Mouse (Mus musculus): Measurements from ENCODE around the gene Gm3625.
"Not testable (repeated sequence)": the region's sequence is repeated elsewhere in the genome, so short reads cannot be mapped to it uniquely, and the experiment has no call there.

The Gm3625 gene

DNA sequence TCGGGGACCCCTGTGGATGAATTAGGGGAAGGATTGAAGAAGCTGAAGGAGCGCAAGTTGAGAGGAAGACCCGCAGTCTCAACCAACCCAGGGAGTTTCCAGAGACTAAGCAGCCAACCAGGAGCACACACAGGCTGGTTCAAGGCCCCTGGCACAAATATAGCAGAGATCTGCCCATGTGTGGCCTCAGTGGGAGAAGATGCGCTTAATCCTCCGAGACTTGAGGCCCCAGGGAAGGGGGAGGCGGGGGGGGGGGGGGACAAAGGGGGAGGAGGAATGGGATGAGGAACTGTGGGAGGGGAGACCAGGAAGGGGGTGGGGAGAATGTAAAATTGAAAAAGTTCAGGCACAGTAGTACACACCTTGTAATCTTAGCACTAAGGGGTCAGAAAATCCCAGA lies 37.3 kb downstream of the Gm3625 start:
- in situ Hi-C loops (cut with MboI, MseI) = no loop called here

DNA sequence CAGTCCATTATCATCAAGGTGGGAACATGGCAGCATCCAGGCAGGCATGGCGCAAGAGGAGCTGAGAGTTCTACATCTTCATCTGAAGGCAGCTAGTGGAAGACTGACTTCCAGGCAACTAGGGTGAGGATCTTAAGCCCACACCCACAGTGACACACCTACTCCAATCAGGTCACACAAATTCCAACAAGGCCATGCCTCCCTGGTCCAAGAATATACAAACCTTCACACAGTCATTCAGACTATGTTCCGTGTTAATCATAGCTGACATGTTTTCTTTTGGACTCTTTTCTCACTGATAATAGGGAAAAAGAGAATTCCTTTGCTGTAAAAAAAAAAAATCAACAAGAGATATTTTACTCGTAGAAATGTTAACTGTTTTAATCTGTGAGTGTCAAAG lies 39.0 kb downstream of the Gm3625 start:
- in situ Hi-C loops (cut with MboI, MseI) = not testable (repeated sequence)

DNA sequence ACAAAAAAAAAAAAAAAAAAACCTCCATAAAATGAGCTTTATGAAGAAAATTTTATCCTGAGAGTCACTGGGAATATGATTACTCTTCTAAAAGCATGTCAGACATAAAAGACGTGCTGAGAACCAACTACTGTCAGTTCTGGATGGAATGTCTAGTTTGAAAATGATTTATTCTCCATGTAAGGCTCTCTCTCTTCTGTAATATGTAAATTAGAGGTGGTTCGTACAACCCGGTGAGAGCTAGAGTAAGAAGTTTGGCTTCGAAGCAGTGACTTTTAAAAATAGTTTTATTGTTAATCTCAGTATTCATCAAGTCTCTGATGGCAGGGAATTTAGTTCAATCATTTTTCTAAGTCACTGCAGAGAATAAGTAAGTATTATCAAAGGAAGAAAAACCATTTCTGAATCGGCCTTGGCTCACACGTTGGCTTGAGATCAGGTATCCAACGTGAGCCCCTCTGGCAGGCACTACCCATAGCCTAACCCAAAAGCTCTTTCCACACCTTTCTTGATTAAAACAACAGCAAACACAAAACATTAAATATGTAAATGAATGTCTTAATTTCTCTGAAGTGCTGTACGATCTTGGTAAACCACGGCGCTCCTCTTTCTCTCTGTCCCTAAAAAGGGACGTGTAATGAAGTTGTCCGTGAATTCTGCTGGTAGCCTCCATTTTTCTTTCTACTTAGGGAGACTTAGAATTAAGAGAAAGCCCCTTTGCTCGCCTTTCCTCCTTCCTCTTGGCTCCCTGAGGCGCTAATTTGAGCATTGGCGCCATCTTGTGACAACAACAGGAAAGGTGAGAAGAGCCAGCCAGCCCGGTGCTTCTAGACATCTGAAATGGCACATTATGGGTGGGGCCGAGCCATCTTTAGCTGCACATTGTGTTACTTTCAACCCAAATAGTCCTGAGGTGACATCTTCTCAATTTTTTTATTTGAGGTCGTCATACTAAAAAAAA lies 44.4 kb downstream of the Gm3625 start:
- in situ Hi-C loops (cut with MboI, MseI) = loop anchor here (5.0 kb wide), 1 partner anchor 441 kb away; no protein-coding TSS in a partner anchor

DNA sequence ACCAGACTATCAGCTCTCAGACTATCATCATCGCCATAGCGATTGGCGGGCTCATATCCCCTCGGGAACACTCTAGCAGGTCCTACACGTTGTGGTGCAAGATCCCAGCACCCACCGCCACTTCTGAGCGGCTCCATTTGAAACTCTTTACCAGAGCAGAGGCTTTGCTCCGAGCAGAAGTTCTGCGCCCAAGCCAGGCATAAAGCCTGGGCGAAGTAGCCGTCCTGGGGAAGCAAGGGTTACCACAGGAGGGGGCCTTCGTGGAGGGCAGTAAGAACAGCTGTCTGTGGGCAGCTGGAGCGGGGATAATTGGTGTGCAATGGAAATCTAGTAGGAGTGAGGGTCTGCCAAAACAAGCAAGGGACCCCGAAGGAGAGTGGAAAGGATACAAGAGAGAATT lies 45.2 kb downstream of the Gm3625 start:
- in situ Hi-C loops (cut with MboI, MseI) = loop anchor here (5.0 kb wide), 1 partner anchor 440 kb away; no protein-coding TSS in a partner anchor

DNA sequence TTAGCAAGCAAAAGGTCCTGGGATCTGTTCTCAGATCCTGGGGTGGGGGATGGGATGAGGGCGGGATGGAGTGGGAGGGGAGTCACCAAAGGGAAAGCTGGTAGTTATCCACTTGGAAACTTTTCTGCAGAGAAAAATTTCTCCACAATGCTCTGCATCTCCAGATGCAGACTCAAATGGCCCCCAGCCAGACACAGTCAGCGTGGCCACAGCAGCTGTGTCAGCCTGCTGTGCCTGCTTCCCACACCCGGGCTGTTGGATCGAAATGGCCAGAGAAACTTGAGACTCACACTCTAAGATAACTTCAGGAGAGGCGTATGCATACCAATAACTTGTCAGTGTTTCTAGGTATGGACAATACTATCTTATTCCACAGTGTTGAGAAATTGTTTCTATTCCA lies 46.2 kb downstream of the Gm3625 start:
- in situ Hi-C loops (cut with MboI, MseI) = loop anchor here (5.0 kb wide), 1 partner anchor 439 kb away; no protein-coding TSS in a partner anchor

DNA sequence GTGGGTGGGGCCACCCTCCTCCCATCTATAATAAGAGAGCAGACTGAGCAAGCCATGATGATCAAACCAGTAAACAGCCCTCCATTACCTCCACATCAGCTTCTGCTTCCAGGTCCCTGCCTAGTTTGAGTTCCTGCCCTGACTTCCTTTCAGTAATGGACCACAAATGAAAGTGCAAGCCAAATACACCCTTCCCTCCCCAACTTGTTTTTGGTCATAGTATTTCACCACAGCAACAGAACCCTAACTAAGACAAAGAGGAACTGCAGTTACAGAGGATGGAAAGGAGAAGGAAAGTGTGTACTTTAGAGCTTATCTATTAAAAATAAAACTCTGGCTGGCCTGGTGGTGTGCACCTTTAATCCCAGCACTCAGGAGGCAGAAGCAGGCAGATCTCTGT lies 47.3 kb downstream of the Gm3625 start:
- in situ Hi-C loops (cut with MboI, MseI) = loop anchor here (5.0 kb wide), 1 partner anchor 438 kb away; no protein-coding TSS in a partner anchor

DNA sequence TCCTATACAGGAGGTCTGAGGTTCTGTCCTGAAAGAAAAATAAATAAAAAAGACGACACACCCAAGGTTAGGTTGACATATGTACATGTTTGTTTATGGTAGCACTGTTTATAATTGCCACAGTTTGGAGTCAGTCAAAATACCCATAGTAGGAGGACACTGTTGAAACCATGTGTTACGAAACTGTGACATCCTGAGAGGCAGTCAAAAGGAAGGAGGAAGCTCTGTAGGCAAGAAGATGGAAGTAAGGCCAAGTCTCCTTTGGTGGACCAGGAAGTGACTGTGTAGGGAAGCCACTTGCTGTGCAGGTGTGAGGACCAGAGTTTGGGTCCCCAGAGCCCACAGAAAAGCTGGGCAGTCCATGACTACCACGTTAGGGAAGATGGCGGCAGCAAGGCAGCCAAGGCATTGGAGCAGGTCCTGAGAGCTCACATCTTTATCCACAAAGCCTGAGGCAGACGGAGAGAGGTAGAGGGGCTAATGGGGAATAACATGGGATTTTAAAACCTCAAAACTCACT lies 48.3 kb downstream of the Gm3625 start:
- in situ Hi-C loops (cut with MboI, MseI) = no loop called here
